Mouse (Mus musculus): ENCODE results near the gene Csf2rb.

DNA sequence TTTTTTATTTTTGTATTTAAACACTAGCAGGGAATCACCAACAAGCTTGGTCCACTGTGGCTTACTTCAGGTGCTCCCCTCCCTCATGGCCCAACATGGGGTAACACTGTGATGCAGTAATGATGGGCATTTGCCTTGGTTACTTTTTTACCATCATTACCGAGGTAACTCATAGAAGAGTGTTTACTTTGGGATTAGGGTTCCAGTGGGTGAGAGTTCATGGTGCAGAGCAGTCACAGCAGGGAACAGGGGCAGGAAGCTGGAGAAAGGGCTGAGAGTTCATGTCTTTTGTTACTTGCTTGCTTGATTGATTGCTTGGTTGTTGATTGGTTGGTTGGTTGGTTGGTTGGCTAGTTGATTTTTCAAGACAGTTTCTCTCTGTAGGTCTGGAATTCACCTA, 18.1 kb downstream of the Csf2rb start:
- TF ChIP-seq CTCF (IDR thresholded peaks at IDR 0.05; ENCODE audit: low read depth, low read length), result no peak
- TF ChIP-seq POLR2A (IDR thresholded peaks at IDR 0.05; ENCODE audit: extremely low read depth, insufficient read depth, low read length), result no peak
